Mouse (Mus musculus): Measurements from ENCODE around the gene Olfr776. TPM values are rescaled to one million over a fixed set of nuclear protein-coding genes. Genes with fewer than 3 reads are reported as not detected.
"Not testable (repeated sequence)": the region's sequence is repeated elsewhere in the genome, so short reads cannot be mapped to it uniquely, and the experiment has no call there.

The Olfr776 gene
- not detected for total RNA-seq (2021)
- long read RNA-seq, experiment 1, result 0 reads
- long read RNA-seq, experiment 2, result 0 reads

DNA sequence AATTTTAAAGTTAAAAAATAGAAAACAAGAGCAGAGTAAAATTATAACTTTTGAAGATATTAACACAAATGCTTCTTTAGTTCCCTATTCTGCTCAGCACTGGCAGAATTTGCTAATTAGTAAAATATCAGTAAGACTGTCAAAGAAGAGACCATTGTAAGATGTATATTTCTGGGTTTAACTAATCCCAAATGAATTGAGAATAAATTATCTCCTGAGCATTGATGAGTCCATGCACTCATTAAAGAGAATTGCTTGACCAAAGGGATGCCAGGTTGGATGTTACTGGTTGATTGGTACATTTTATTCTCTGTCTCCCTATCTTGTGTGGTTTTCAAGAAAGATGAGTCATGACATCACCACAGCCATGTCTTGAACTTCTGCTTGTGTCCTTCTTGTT lies at the start of gene Olfr776:
Olfr776 (plus strand) TSS at position 301 of the 400 bp plus-strand sequence.
- DNase-seq (ENCODE audit: low spot score in 2 of 2), result no peak

DNA sequence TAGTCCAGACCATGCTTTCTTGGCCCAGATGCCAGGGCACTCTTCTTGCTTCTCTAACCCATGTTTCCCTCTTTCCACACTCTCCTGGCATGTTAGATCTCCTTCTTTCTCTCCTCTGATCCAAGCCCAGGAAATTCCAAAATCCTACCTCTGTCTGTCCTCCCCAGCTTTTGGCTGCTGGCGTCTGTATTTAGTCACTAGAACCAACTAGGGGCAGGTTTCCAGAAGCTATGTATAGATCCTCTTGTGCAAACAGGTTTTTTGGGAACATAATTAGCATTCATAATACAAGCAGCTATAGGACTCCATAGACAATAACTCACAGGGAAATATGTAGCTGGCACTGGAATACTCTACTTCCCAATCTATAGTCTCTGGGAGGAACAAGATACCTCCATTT lies 28.2 kb upstream of the Olfr776 start:
- no peak for DNase-seq (ENCODE audit: low spot score in 2 of 2)

DNA sequence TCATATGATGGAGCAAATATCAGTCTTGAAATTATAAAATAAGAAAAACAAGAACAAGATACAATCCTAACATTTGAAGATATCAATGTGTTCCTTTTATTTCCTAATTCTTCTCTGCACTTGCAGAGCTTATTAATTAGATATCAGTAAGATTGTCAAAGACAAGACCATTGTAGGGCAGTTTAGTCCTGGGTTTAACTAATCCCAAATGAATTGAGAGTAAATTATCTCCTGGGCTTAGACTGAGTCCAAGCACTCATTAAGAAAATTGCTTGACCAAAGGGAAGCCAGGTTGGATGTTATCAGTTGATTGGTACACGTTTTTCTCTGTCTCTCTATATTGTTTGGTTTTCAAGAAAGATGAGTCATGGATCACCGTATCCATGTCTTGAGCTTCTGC lies 23.0 kb upstream of the Olfr776 start, which contains the start of gene Olfr774:
Olfr774 (plus strand) TSS at position 301 of the 400 bp plus-strand sequence.
- no peak for DNase-seq (ENCODE audit: low spot score in 2 of 2)

DNA sequence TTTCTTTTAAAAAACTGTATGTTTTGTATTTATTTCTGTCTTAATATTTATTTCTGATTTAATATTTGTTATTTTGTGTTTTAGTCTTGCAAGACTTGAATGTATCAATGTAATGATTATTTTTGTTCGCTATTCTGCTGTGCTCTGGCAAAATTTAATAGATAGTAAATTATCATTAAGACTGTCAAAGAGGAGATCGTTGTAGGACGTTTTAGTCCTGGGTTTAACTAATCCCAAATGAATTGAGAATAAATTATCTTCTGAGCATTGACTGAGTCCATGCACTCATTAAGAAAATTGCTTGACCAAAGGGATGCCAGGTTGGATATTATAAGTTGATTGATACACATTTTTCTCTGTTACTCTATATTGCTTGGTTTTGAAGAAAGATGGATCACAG lies 10.8 kb upstream of the Olfr776 start, which contains the start of gene Olfr775:
Olfr775 (plus strand) TSS at position 301 of the 400 bp plus-strand sequence.
- no peak for DNase-seq (ENCODE audit: low spot score in 2 of 2)

DNA sequence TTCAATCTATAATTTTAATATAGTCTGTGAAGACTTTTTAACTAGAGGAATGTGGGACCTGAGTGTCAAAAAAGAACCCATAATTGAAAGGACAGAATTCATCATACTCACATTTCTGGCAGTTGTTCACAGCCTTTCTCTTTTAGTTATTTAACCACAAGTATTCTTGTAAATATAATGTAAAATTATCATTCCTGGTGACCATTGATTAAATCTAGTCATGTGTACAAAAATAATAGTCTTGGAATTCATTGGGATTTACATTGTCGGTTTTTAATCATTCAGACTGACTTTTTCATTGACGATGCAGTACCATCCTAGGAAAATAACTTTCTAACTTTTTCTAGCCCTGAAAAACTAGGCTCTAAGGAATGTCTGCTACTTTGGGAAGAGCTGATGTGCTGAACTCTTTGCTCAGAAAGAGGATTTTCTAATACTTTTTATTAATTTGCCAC lies 12.2 kb downstream of the Olfr776 start, which contains the start of gene Olfr777:
Olfr777 (minus strand) TSS at position 405 of the 455 bp plus-strand sequence.
- DNase-seq (ENCODE audit: low spot score in 2 of 2), result no peak

DNA sequence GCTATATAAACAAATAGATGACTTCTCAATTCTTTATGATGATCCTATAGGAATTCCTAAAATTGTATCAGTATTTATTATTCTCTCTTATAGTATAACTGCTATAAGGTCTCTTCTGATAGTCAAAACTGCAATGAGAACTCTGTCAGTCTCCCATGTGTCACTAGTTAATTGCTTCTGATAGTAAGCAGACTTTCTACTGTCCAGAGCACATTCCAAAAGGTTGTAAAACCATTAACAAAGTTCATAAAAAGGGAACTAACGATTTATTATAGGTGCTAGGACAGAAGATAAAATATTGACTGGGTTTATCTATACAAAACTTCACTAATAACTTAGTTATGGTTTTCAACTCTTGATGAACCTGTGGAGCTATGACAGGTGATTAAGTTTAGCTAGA lies 54.0 kb downstream of the Olfr776 start:
- DNase-seq (ENCODE audit: low spot score in 2 of 2), result not testable (repeated sequence)

DNA sequence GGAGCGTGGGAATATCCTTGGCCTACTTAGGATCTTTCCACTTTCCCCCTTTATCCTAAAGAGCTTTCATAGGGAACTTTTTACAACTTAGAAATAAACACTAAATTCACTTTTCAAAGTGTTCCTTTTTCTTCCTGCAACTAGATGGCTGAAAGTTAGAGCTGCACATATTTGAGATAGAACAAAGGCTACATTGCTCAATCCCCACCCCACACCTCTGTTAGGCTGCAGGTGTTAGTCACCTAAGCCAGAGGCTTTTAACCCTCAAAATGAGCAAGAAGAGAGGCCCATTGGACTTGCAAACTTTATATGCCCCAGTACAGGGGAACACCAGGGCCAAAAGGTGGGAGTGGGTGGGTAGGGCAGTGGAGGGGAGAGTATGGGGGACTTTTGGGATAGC lies 54.6 kb downstream of the Olfr776 start:
- not testable (repeated sequence) for DNase-seq (ENCODE audit: low spot score in 2 of 2)

Other genes starting within 250 kb of the Olfr776 start
- not detected for gene Olfr763, start 248.3 kb upstream of the Olfr776 start, total RNA-seq (2021)
- not detected for gene Olfr764-ps1, start 219.2 kb upstream of the Olfr776 start, total RNA-seq (2021)
- gene Olfr765, start 209.1 kb upstream of the Olfr776 start, total RNA-seq (2021), result not detected
- not detected for gene Olfr766-ps1, start 190.2 kb upstream of the Olfr776 start, total RNA-seq (2021)
- not detected for gene Olfr767, start 176.2 kb upstream of the Olfr776 start, total RNA-seq (2021)
- gene Olfr768, start 159.8 kb upstream of the Olfr776 start, total RNA-seq (2021), result not detected
- gene Olfr769, start 141.3 kb upstream of the Olfr776 start, total RNA-seq (2021), result not detected
- not detected for gene Olfr770, start 120.1 kb upstream of the Olfr776 start, total RNA-seq (2021)
- not detected for gene Olfr771, start 94.4 kb upstream of the Olfr776 start, total RNA-seq (2021)
- not detected for gene Olfr772, start 81.2 kb upstream of the Olfr776 start, total RNA-seq (2021)
- gene Olfr773, start 71.7 kb upstream of the Olfr776 start, total RNA-seq (2021), result not detected
- not detected for gene Olfr774, start 22.9 kb upstream of the Olfr776 start, total RNA-seq (2021)
- not detected for gene Olfr775, start 10.7 kb upstream of the Olfr776 start, total RNA-seq (2021)
- not detected for gene Olfr777, start 12.4 kb downstream of the Olfr776 start, total RNA-seq (2021)
- gene Olfr780, start 59.0 kb downstream of the Olfr776 start, total RNA-seq (2021), result not detected
- gene Olfr781, start 69.7 kb downstream of the Olfr776 start, total RNA-seq (2021), result not detected
- gene Olfr782, start 89.7 kb downstream of the Olfr776 start, total RNA-seq (2021), result not detected
- gene Olfr784, start 125.0 kb downstream of the Olfr776 start, total RNA-seq (2021), result under 1 TPM in 1 of 2 experiments, not detected in 1; 0.07 TPM
- not detected for gene Olfr785, start 146.3 kb downstream of the Olfr776 start, total RNA-seq (2021)
- gene Olfr786, start 168.2 kb downstream of the Olfr776 start, total RNA-seq (2021), result not detected
- not detected for gene Olfr787, start 202.7 kb downstream of the Olfr776 start, total RNA-seq (2021)
- not detected for gene Olfr788, start 211.9 kb downstream of the Olfr776 start, total RNA-seq (2021)
- gene Olfr789, start 225.6 kb downstream of the Olfr776 start, total RNA-seq (2021), result not detected
- not detected for gene Olfr790, start 239.4 kb downstream of the Olfr776 start, total RNA-seq (2021)